Mouse (Mus musculus) ovary, postnatal 14 days (tissue): ENCODE measurements around the gene Aurkc.
"Not testable (repeated sequence)": the region's sequence is repeated elsewhere in the genome, so short reads cannot be mapped to it uniquely, and the experiment has no call there.

Experiments used
- DNase-seq: peaks from one replicate; pipeline ENCODE4 v3.0.0; 2022; ENCODE audit warnings: low spot score

Gene Aurkc

DNA sequence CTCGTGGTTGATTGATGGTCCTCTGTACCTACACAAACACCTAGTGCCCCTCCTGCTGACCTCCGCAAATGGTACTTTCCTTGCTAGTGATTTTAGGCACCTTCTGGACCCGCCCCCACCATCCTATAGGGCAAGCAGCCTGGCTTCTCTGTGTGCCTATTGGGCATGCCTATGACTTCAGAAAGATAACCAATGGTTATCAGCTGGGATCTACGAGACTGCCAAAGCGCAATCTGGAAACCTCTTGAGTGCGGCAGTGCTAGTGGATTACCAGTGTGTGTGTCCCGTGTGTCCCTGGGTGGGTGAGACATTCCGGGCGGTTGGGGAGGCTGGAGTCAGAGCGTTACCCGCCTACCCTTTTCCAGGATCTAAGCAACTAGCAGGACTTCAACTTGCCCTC, at the start of gene Aurkc:
Aurkc (plus strand) TSS at position 50 of the 400 bp plus-strand sequence.
- not testable (repeated sequence) for DNase-seq

DNA sequence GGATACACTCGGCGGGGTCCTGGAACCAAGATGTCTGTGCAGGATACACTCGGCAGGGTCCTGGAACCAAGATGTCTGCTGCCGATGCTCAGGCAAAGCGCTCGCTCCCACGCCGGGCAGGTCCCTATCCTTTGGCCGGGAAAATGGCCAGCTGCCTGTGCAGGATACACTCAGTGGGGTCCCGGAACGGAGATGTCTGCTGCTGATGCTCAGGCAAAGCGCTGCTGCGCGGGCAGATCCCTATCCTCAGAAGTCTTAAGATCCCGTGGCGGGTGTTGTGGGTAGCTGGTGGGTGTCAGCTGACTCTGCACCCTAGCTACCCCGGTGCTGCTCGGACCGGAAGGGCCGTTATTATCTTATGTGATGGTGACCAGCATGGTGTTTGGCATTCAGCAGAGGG, 47.0 kb upstream of the Aurkc start:
- DNase-seq: not testable (repeated sequence)

DNA sequence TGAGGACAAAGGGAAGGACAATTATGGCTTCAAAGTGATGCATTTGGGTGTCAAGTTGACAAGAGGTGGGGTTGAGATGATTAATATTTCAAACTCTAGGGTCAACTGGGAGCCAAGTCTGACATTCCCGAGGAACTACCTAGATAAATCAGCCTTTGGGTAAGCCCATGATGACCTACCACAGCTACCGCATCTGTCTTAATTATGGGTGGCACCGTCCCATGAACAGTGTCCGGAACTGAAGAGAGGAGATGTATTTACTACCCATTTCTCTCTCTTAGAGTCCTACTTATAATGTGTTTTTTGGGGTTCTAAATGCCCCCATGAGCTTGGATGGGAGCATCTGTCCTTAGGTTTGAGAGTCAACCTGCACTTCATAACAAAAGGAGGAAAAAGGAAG, 38.5 kb upstream of the Aurkc start:
- DNase-seq: no peak

DNA sequence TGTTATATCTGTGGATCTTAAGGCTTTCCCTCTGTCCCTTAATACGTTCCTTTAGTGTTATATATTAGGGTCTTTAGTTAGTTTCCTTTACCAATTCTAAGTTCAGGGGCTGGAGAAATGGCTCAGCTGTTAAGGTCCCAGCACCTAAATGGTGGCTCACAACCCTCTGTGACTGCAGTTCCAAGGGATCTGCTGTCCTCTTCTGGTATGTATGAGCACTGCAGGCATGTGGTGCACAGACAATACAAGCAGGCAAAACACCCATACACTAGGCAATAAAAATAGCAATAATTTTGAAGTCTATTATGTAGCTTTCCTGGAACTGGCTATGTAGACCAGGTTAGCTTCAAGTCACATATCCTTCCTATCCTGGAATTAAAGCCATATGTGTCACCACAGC, 36.5 kb upstream of the Aurkc start:
- no peak for DNase-seq

DNA sequence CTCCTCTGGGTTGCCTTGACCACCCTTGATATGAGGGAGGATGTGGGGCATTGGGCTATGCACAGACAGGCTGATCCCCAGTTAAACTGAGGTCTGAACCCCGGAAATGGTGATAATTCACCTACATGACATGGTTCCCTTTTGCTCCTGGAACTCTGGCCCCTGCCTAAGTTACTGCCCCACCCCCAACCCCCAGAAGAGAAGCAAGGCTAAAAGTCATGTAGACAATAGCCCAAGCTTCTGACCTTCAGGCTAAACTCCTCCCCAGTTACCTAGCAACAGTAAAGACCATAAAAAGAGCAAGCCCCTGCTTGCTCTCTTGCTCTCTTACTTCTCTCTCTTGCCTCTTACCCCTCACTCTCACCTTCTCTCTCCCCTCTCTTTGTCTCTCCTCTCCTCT, 21.5 kb upstream of the Aurkc start:
- no peak for DNase-seq

DNA sequence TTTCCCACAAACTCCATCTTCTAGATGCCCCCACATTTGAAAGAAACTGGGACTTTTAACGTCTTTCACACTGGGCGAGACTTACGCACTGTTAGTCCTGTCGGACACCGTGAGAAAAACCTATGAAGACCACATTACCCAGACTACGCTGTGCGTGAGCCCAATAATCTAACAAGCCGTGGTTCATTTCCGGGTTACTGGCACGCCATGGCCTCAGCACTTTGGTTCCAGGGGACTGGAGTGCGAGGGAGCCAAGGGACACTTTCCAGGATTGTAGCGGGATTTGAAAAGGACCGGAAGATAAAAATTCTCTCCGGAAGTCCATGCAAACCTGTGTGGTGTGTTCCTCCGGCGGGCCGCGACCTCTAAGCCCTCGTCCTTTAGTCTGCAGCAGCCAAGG, 18.2 kb upstream of the Aurkc start:
- DNase-seq: no peak

DNA sequence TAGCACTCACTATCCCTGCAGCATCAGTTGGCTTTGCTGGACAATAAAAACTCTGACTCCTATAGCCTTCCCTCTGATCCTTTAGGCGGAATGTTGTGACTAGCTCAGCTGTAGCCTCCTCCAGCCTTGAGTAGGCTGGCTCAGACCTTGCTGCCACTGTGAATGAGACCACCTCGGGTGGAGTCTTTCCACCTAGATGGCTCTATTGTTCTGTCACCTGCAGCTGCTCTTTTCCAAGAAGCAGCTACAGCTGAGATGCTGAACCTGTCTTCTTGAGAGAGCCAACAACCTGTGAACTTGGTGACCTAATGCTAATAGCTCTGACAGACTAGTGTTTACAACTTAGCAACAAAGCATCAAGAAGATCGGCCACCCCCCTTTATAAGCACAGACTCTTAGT, 3.8 kb downstream of the Aurkc start:
- DNase-seq: not testable (repeated sequence)

DNA sequence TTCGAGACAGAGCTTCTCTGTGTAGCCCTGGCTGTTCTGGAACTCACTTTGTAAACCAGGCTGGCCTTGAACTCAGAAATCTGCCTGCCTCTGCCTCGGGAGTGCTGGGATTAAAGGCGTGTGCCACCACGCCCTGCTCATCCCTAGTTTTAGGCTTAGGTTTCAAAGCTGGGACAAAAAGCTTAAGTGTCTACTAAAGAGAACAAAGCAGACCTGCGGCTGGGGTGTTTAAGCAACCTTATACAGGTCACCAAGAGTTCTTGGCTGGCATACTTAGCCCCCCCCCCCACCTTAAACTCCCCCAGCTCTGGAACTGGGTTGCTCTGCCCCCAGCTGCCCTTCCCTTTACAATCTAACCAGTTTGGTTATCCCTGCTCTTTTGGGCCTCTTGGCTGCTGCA, 10.3 kb downstream of the Aurkc start:
- DNase-seq: not testable (repeated sequence)

DNA sequence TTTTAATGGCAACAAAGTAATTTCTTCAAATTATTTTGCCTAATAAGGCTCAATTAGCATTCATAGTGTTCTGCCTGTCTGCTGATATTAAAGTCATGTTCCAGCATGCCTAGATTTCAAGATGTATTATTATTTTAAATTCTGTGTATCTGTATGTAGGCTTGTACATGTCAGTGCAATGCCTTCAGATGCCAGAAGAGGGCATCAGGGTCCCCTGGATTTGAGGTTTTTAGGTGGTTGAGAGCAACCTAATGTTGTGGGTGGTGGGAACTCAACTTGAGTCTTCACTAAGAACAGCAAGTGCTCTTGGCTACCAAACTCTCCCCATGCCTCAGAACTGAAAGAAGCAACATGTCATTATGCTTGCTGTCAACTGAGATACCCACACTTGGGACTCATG, 32.3 kb downstream of the Aurkc start:
- no peak for DNase-seq

DNA sequence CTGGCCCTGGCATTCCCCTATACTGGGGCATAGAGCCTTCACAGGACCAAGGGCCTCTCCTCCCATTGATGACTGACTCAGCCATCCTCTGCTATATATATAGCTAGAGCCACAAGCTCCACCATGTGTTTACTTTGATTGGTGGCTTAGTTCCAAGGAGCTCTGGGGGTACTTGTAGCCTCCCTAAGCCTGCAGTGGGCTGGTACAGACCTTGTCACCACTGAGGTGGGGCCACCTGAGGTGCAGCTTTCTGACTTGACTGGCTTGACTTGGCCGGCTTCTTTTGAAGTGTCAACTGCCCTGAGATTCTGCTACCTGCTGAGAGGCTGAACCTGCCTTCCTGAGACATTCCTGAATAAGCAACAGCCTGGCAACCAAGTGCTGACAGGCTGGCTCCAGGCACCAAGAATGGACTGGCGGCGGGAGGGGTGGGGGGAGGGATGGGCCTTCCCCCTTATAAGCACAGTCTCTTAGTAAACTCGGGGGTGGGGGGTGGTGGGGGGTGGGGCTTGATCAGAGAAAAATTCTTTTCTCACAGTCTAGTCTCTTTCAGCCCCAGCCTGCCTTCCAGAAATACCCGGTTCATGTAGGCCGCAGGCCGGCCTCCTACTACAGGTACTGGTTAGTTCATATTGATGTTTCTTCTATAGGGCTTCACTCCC, 54.7 kb downstream of the Aurkc start:
- DNase-seq: not testable (repeated sequence)
